Mouse (Mus musculus) cerebellum, adult 9-11 months (tissue): ENCODE results near the gene Atp12a.

Experiments
- DNase-seq: peaks from one replicate; pipeline ENCODE4 v3.0.0; 2022

Atp12a gene

GRCm38 (mm10) chr14:56382366-56382765, 17.5 kb downstream of the Atp12a start:
- DNase-seq = no peak

GRCm38 (mm10) chr14:56390247-56390646, 25.4 kb downstream of the Atp12a start:
- DNase-seq = peak; percentile 15

- no peak for DNase-seq
Measured at GRCm38 (mm10) chr14:56393704-56394312, 28.9 kb downstream of the Atp12a start.

- DNase-seq = peak; percentile 11
Measured at GRCm38 (mm10) chr14:56398001-56398400, 33.1 kb downstream of the Atp12a start.

GRCm38 (mm10) chr14:56402311-56403071, 37.6 kb downstream of the Atp12a start, which contains the start of gene Rnf17:
Gene Rnf17, plus strand, starts transcription at chr14:56402581.
- DNase-seq = no peak

GRCm38 (mm10) chr14:56403072-56403375, 38.2 kb downstream of the Atp12a start:
- DNase-seq = no peak
